Mouse (Mus musculus) forebrain, embryonic 11.5 days (tissue): ENCODE results near the gene Scfd2. TPM values are rescaled to one million over a fixed set of nuclear protein-coding genes. Genes with fewer than 3 reads are reported as not detected.

Experiments
- ATAC-seq: fragments of 200-750 bp; cut with Nextera tagmentation; replicated peaks from 2 replicates; pipeline ENCODE4 v1.8.0; 2017; ENCODE audit warnings: moderate TSS enrichment; ENCODE audit not compliant: low FRiP score
- DNase-seq: peaks from one replicate; pipeline ENCODE4 v3.0.0-alpha.2; 2017; ENCODE audit warnings: low spot score
- H3K27ac ChIP-seq: fragments of 300-500 bp; sonication (generic); 2 replicates; pipeline ENCODE4 v1.5.1; 2014; ENCODE audit warnings: low read depth, low read length
- H3K27me3 ChIP-seq: fragments of 300-500 bp; sonication (generic); 2 replicates; pipeline ENCODE4 v1.6.1; 2014; ENCODE audit warnings: mild to moderate bottlenecking, low read length, mixed read lengths; ENCODE audit not compliant: control insufficient read depth, insufficient read depth
- H3K36me3 ChIP-seq: fragments of 300-500 bp; sonication (generic); 2 replicates; pipeline ENCODE4 v1.6.1; 2014; ENCODE audit warnings: mild to moderate bottlenecking, low read length, moderate library complexity, mixed read lengths; ENCODE audit not compliant: control insufficient read depth, insufficient read depth
- H3K4me1 ChIP-seq: fragments of 300-500 bp; sonication (generic); replicated peaks from 2 replicates; pipeline ENCODE4 v1.6.1; 2014; ENCODE audit warnings: low read length, mixed read lengths; ENCODE audit not compliant: control insufficient read depth, insufficient read depth
- H3K4me2 ChIP-seq: fragments of 300-500 bp; sonication (generic); 2 replicates; pipeline ENCODE4 v1.6.1; 2014; ENCODE audit warnings: low read depth, mild to moderate bottlenecking, low read length, moderate library complexity, mixed read lengths; ENCODE audit not compliant: severe bottlenecking
- H3K4me3 ChIP-seq: fragments of 300-500 bp; sonication (generic); 2 replicates; pipeline ENCODE4 v1.5.1; 2014; ENCODE audit warnings: low read depth, low read length
- H3K9ac ChIP-seq: fragments of 300-500 bp; sonication (generic); 2 replicates; pipeline ENCODE4 v1.6.1; 2014; ENCODE audit warnings: low read length
- H3K9me3 ChIP-seq: fragments of 300-500 bp; sonication (generic); 2 replicates; pipeline ENCODE4 v1.6.1; 2016; ENCODE audit warnings: low read length, mixed read lengths; ENCODE audit not compliant: control insufficient read depth
- WGBS: fragments of 180-500 bp; shearing (Covaris S2); extraction: QIAGEN DNeasy Blood & Tissue Kit; methylation state at CpG from one replicate; pipeline ENCODE4 v1.1.7; 2014; 5-methylcytosine and 5-hydroxymethylcytosine counted together
- polyA plus RNA-seq: library from polyadenylated mRNA; unstranded; fragments of >200 nt; fragmentation: Nextera tagmentation; extraction: Ambion mirVana; gene quantifications from 2 replicates; pipeline ENCODE4 v1.2.1, GENCODE M21; 2014

Gene Scfd2
- polyA plus RNA-seq, 1 experiment from 2014 or later, result 13.3 TPM

DNA sequence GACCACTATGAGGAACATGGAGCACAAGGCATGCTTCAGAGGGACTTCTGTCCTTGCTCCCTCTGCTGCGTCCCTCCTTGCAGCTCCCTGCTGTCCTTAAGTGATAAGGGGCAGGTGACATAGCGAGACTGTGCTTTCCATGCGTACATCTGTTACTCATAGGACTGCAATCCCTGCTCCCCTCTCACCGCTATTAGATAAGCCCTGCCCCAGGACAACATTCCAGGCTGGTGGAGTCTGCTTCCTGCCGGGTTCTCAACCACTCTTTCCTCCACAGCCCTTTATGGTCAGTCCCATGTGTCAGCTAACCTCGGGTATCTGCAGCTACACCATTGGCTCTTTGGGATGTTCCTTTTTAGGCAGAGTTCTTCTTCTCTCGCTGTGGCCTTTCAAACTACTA, 323.1 kb downstream of the Scfd2 start:
- no peaks in the 10 kb centered on the region for H3K9me3 ChIP-seq
- H3K4me2 ChIP-seq, result no peak overlapping the region
- WGBS, result 71% methylated on average over 7 of the region's 7 CpGs
- no peaks in the 10 kb centered on the region for H3K36me3 ChIP-seq
- H3K4me1 ChIP-seq, result peaks cover 3% of the 10 kb centered on the region; the same call in 1 of the 2 replicates
- H3K27me3 ChIP-seq, result no peaks in the 10 kb centered on the region
- ATAC-seq (no peak), DNase-seq (no peak)
- H3K27ac ChIP-seq, result no peak overlapping the region
- no peak overlapping the region for H3K4me3 ChIP-seq
- no peak overlapping the region for H3K9ac ChIP-seq

GRCm38 (mm10) chr5:74207209-74207608, 324.4 kb downstream of the Scfd2 start:
- Histone ChIP-seq H3K9ac (no peak overlapping the region), H3K36me3 (no peaks in the 10 kb centered on the region), H3K4me1 (peaks cover 3% of the 10 kb centered on the region; the same call in 1 of the 2 replicates), H3K9me3 (no peaks in the 10 kb centered on the region), H3K4me3 (no peak overlapping the region), H3K27me3 (no peaks in the 10 kb centered on the region), H3K27ac (no peak overlapping the region), H3K4me2 (no peak overlapping the region)
- DNase-seq, result no peak
- ATAC-seq, result no peak
- 79% methylated on average over 3 of the region's 3 CpGs for WGBS

- H3K9ac ChIP-seq, result no peak overlapping the region
- 90% methylated on average over 7 of the region's 7 CpGs for WGBS
- H3K4me1 ChIP-seq, result peaks cover 3% of the 10 kb centered on the region; the same call in 1 of the 2 replicates
- H3K27ac ChIP-seq, result no peak overlapping the region
- no peak overlapping the region for H3K4me3 ChIP-seq
- DNase-seq, result no peak
- no peaks in the 10 kb centered on the region for H3K27me3 ChIP-seq
- no peak overlapping the region for H3K4me2 ChIP-seq
- H3K9me3 ChIP-seq, result no peaks in the 10 kb centered on the region
- H3K36me3 ChIP-seq, result no peaks in the 10 kb centered on the region
- ATAC-seq, result no peak
These were observed 324.9 kb downstream of the Scfd2 start for GRCm38 (mm10) chr5:74206649-74207048.

DNA sequence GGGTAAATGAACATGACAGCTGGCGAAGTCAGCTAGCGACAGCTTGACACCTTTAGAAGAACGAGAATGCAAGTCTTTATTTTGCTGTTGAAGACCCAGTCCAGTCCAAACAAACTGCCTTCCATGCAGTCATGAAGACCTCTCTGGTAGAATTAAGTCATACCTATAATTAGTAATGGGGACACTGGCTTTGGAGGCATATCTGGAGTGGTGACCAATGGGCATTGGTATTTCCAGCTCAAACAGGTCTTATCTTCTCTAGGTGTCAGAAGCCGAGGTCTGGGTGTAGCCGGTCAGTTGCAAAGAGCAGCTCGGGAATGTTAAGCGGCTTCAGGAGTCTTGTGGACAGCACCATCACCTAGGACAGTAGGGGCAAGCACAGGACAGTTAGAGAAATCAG, 325.5 kb downstream of the Scfd2 start:
- Histone ChIP-seq H3K27me3 (no peaks in the 10 kb centered on the region), H3K4me1 (peaks cover 3% of the 10 kb centered on the region; the same call in 1 of the 2 replicates), H3K9ac (no peak overlapping the region), H3K9me3 (no peaks in the 10 kb centered on the region), H3K36me3 (no peaks in the 10 kb centered on the region), H3K27ac (no peak overlapping the region), H3K4me2 (no peak overlapping the region), H3K4me3 (no peak overlapping the region)
- WGBS, result 90% methylated on average over 7 of the region's 7 CpGs
- ATAC-seq, result no peak
- no peak for DNase-seq

- H3K27ac ChIP-seq, result no peak overlapping the region
- DNase-seq, result no peak
These were observed 326.1 kb downstream of the Scfd2 start for GRCm38 (mm10) chr5:74205509-74205908.

DNA sequence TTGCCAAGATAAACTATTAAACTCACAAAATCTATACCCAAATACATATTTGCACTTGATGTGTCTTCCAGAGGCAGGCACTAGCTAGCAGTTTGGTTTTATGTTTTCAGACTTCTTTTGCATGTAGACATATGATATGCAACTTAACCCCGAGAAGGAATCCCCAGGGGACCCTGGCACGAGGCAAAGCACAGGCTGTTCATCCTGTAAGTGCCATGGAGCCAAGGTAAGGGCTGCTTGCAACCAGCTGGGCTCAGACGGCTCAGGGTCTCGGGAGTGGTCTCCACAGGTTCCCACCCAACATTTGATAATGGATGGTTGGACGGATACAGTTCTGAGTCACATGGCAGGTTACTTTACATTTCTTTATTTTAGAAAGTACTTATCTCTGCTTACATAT, 327.1 kb downstream of the Scfd2 start:
- Histone ChIP-seq H3K4me1 (0 out of 2 replicates have a peak, but pooled peaks cover 3% of the 10 kb centered on the region), H3K27ac (no peak overlapping the region), H3K4me3 (no peak overlapping the region), H3K9ac (no peak overlapping the region), H3K36me3 (peaks cover 2% of the 10 kb centered on the region; the same call in 1 of the 2 replicates), H3K4me2 (no peak overlapping the region), H3K9me3 (no peaks in the 10 kb centered on the region), H3K27me3 (no peaks in the 10 kb centered on the region)
- DNase-seq (no peak), ATAC-seq (no peak)
- 76% methylated on average over 5 of the region's 5 CpGs for WGBS

More at GRCm38 (mm10) chr5:74205509-74205908, 326.1 kb downstream of the Scfd2 start:
- no peak overlapping the region for H3K4me3 ChIP-seq
- no peaks in the 10 kb centered on the region for H3K9me3 ChIP-seq
- no peaks in the 10 kb centered on the region for H3K27me3 ChIP-seq
- H3K4me2 ChIP-seq, result no peak overlapping the region
- H3K4me1 ChIP-seq, result peaks cover 3% of the 10 kb centered on the region; the same call in 1 of the 2 replicates
- no peak overlapping the region for H3K9ac ChIP-seq
- H3K36me3 ChIP-seq, result no peaks in the 10 kb centered on the region
- 44% methylated on average over 8 of the region's 8 CpGs for WGBS
- ATAC-seq, result no peak

DNA sequence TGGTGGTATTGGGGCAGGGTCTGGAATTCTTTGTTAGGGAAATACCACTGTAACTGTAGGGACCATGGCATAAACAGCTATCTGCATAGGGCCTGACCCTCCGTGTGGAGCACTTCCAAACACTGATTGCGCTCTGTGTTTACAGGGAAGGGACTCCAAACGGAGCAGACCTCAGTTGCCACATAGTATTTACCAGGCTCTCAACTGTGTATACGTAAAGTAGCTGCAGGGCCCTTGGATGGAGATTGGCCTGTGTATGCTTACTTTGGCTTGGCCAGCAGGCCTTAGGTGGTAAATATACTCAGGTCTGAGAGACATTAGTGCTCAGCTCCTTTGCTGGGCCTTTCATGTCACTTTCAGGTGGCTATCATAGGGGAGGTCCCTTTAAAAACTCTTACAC, 329.0 kb downstream of the Scfd2 start:
- Histone ChIP-seq H3K9ac (no peak overlapping the region), H3K27ac (no peak overlapping the region), H3K4me1 (peaks cover 3% of the 10 kb centered on the region; the same call in 1 of the 2 replicates), H3K9me3 (no peaks in the 10 kb centered on the region), H3K4me3 (no peak overlapping the region), H3K4me2 (no peak overlapping the region), H3K27me3 (no peaks in the 10 kb centered on the region), H3K36me3 (peaks cover 2% of the 10 kb centered on the region; the same call in 1 of the 2 replicates)
- DNase-seq, result no peak
- WGBS, result 85% methylated on average over 4 of the region's 4 CpGs
- ATAC-seq, result no peak

- DNase-seq, result no peak
These were observed 329.8 kb downstream of the Scfd2 start for GRCm38 (mm10) chr5:74201570-74202357.

More at GRCm38 (mm10) chr5:74201570-74202357, 329.8 kb downstream of the Scfd2 start:
- WGBS, result 68% methylated on average over 10 of the region's 10 CpGs
- H3K4me2 ChIP-seq, result no peak overlapping the region
- peaks cover 3% of the 10 kb centered on the region; the same call in 1 of the 2 replicates for H3K4me1 ChIP-seq
- H3K27me3 ChIP-seq, result no peaks in the 10 kb centered on the region
- ATAC-seq, result no peak
- peaks cover 2% of the 10 kb centered on the region; the same call in 1 of the 2 replicates for H3K36me3 ChIP-seq
- H3K4me3 ChIP-seq, result no peak overlapping the region
- no peaks in the 10 kb centered on the region for H3K9me3 ChIP-seq
- H3K27ac ChIP-seq, result no peak overlapping the region
- H3K9ac ChIP-seq, result no peak overlapping the region
